Mouse (Mus musculus): ENCODE measurements around the gene B3gnt7. TPM values are rescaled to one million over a fixed set of nuclear protein-coding genes. Genes with fewer than 3 reads are reported as not detected.

The B3gnt7 gene
- total and polyA plus RNA-seq, 2 experiments from 2014 or later, result 14.5 to 15.0 TPM

- ATAC-seq (ENCODE audit: low FRiP score), result no peak
Observed at GRCm38 (mm10) chr1:86348801-86349200, 46.2 kb downstream of the B3gnt7 start.

GRCm38 (mm10) chr1:86349201-86349600, 46.6 kb downstream of the B3gnt7 start:
- no peaks in the 10 kb centered on the region for H3K4me1 ChIP-seq (ENCODE audit: insufficient read depth, low read length)
- 95% methylated on average over 3 of the region's 3 CpGs for WGBS
- no peak overlapping the region for H3K4me2 ChIP-seq (ENCODE audit: low read depth, low read length, poor library complexity, severe bottlenecking)
- no peaks in the 10 kb centered on the region for H3K27me3 ChIP-seq (ENCODE audit: insufficient read depth, low read length)
- no peak overlapping the region for H3K27ac ChIP-seq (ENCODE audit: low read depth, low read length)
- DNase-seq (ENCODE audit: low spot score) (no peak), ATAC-seq (ENCODE audit: low FRiP score) (no peak)
- TF ChIP-seq CTCF (IDR thresholded peaks at IDR 0.05), result no peak
- no peak overlapping the region for H3K9ac ChIP-seq (replicated peaks; ENCODE audit: low read length, poor library complexity, severe bottlenecking)
- peaks cover 43% of the 10 kb centered on the region for H3K36me3 ChIP-seq (ENCODE audit: insufficient read depth, low read length)
- no peak overlapping the region for H3K4me3 ChIP-seq (ENCODE audit: low read depth, low read length)
- H3K9me3 ChIP-seq (ENCODE audit: low read length), result no peaks in the 10 kb centered on the region

More at GRCm38 (mm10) chr1:86348801-86349200, 46.2 kb downstream of the B3gnt7 start:
- Histone ChIP-seq H3K4me2 (ENCODE audit: low read depth, low read length, poor library complexity, severe bottlenecking) (no peak overlapping the region), H3K36me3 (ENCODE audit: insufficient read depth, low read length) (peaks cover 41% of the 10 kb centered on the region), H3K27ac (ENCODE audit: low read depth, low read length) (no peak overlapping the region), H3K4me1 (ENCODE audit: insufficient read depth, low read length) (no peaks in the 10 kb centered on the region), H3K27me3 (ENCODE audit: insufficient read depth, low read length) (no peaks in the 10 kb centered on the region), H3K9ac (replicated peaks; ENCODE audit: low read length, poor library complexity, severe bottlenecking) (no peak overlapping the region), H3K9me3 (ENCODE audit: low read length) (no peaks in the 10 kb centered on the region), H3K4me3 (ENCODE audit: low read depth, low read length) (no peak overlapping the region)
- peak; percentile 63 for TF ChIP-seq CTCF (IDR thresholded peaks at IDR 0.05)
- DNase-seq (ENCODE audit: low spot score), result peak; percentile 26
- 76% methylated on average over 4 of the region's 4 CpGs for WGBS

- DNase-seq (ENCODE audit: low spot score) (no peak), ATAC-seq (ENCODE audit: low FRiP score) (no peak)
- Histone ChIP-seq H3K36me3 (ENCODE audit: insufficient read depth, low read length) (peaks cover 44% of the 10 kb centered on the region), H3K4me1 (ENCODE audit: insufficient read depth, low read length) (no peaks in the 10 kb centered on the region), H3K9ac (replicated peaks; ENCODE audit: low read length, poor library complexity, severe bottlenecking) (no peak overlapping the region), H3K27ac (ENCODE audit: low read depth, low read length) (no peak overlapping the region), H3K4me2 (ENCODE audit: low read depth, low read length, poor library complexity, severe bottlenecking) (no peak overlapping the region), H3K9me3 (ENCODE audit: low read length) (no peaks in the 10 kb centered on the region), H3K27me3 (ENCODE audit: insufficient read depth, low read length) (no peaks in the 10 kb centered on the region), H3K4me3 (ENCODE audit: low read depth, low read length) (no peak overlapping the region)
- no peak for TF ChIP-seq CTCF (IDR thresholded peaks at IDR 0.05)
- WGBS, result 88% methylated on average over 1 of the region's 1 CpGs
Observed at GRCm38 (mm10) chr1:86349696-86350095, 47.1 kb downstream of the B3gnt7 start.

GRCm38 (mm10) chr1:86350576-86350975, 47.9 kb downstream of the B3gnt7 start:
- WGBS, result 93% methylated on average over 8 of the region's 8 CpGs

GRCm38 (mm10) chr1:86354186-86354585, 51.6 kb downstream of the B3gnt7 start:
- ATAC-seq (ENCODE audit: low FRiP score), result no peak
- 88% methylated on average over 2 of the region's 2 CpGs for WGBS
- Histone ChIP-seq H3K36me3 (ENCODE audit: insufficient read depth, low read length) (peaks cover 59% of the 10 kb centered on the region), H3K4me3 (ENCODE audit: low read depth, low read length) (no peak overlapping the region), H3K4me2 (ENCODE audit: low read depth, low read length, poor library complexity, severe bottlenecking) (no peak overlapping the region), H3K9me3 (ENCODE audit: low read length) (no peaks in the 10 kb centered on the region), H3K27ac (ENCODE audit: low read depth, low read length) (no peak overlapping the region), H3K9ac (replicated peaks; ENCODE audit: low read length, poor library complexity, severe bottlenecking) (no peak overlapping the region), H3K27me3 (ENCODE audit: insufficient read depth, low read length) (no peaks in the 10 kb centered on the region), H3K4me1 (ENCODE audit: insufficient read depth, low read length) (no peaks in the 10 kb centered on the region)
- TF ChIP-seq CTCF (IDR thresholded peaks at IDR 0.05), result no peak
- no peak for DNase-seq (ENCODE audit: low spot score)

More at GRCm38 (mm10) chr1:86350576-86350975, 47.9 kb downstream of the B3gnt7 start:
- no peak overlapping the region for H3K9ac ChIP-seq (replicated peaks; ENCODE audit: low read length, poor library complexity, severe bottlenecking)
- no peaks in the 10 kb centered on the region for H3K27me3 ChIP-seq (ENCODE audit: insufficient read depth, low read length)
- ATAC-seq (ENCODE audit: low FRiP score) (no peak), DNase-seq (ENCODE audit: low spot score) (no peak)
- no peaks in the 10 kb centered on the region for H3K9me3 ChIP-seq (ENCODE audit: low read length)
- no peak overlapping the region for H3K4me2 ChIP-seq (ENCODE audit: low read depth, low read length, poor library complexity, severe bottlenecking)
- no peak for TF ChIP-seq CTCF (IDR thresholded peaks at IDR 0.05)
- H3K4me3 ChIP-seq (ENCODE audit: low read depth, low read length), result no peak overlapping the region
- H3K4me1 ChIP-seq (ENCODE audit: insufficient read depth, low read length), result no peaks in the 10 kb centered on the region
- no peak overlapping the region for H3K27ac ChIP-seq (ENCODE audit: low read depth, low read length)
- H3K36me3 ChIP-seq (ENCODE audit: insufficient read depth, low read length), result peaks cover 51% of the 10 kb centered on the region

Small RNA genes within 50 kb of the gene (microRNA-seq; reads per million reads assigned to microRNA genes)
- gene mmu-mir-3535 (ENCODE audit: borderline number of aligned reads), result 18.8 reads per million, percentile 28 among the genes with 10 or more reads in this experiment

Other genes starting within 250 kb of the B3gnt7 start
- gene Psmd1, start 238.4 kb upstream of the B3gnt7 start, total RNA-seq (2014; rRNA removed), result 91.5 and 103 TPM in 2 replicates
- 193 and 195 TPM in 2 replicates for gene Psmd1, start 238.4 kb upstream of the B3gnt7 start, polyA plus RNA-seq (2015; fragmentation: Nextera tagmentation; extraction: Ambion mirVana)
- gene Htr2b, start 190.9 kb upstream of the B3gnt7 start, total RNA-seq (2014; rRNA removed), result not detected in 2 replicates
- gene Htr2b, start 190.9 kb upstream of the B3gnt7 start, polyA plus RNA-seq (2015; fragmentation: Nextera tagmentation; extraction: Ambion mirVana), result 0.20 and 0.43 TPM in 2 replicates
- gene Gm21972, start 169.2 kb upstream of the B3gnt7 start, total RNA-seq (2014; rRNA removed), result 0.49 and 5.0 TPM in 2 replicates
- 0.32 and 0.48 TPM in 2 replicates for gene Gm21972, start 169.2 kb upstream of the B3gnt7 start, polyA plus RNA-seq (2015; fragmentation: Nextera tagmentation; extraction: Ambion mirVana)
- gene Armc9, start 148.1 kb upstream of the B3gnt7 start, total RNA-seq (2014; rRNA removed), result 31.0 and 33.2 TPM in 2 replicates
- 36.3 and 42.6 TPM in 2 replicates for gene Armc9, start 148.1 kb upstream of the B3gnt7 start, polyA plus RNA-seq (2015; fragmentation: Nextera tagmentation; extraction: Ambion mirVana)
- 29.8 and 40.7 TPM in 2 replicates for gene Ncl, start 56.6 kb downstream of the B3gnt7 start, total RNA-seq (2014; rRNA removed)
- 185 and 209 TPM in 2 replicates for gene Ncl, start 56.6 kb downstream of the B3gnt7 start, polyA plus RNA-seq (2015; fragmentation: Nextera tagmentation; extraction: Ambion mirVana)
- gene Nmur1, start 123.4 kb downstream of the B3gnt7 start, total RNA-seq (2014; rRNA removed), result not detected in 2 replicates
- gene Nmur1, start 123.4 kb downstream of the B3gnt7 start, polyA plus RNA-seq (2015; fragmentation: Nextera tagmentation; extraction: Ambion mirVana), result 0.27 and 0.33 TPM in 2 replicates
- 0.14 TPM in 1 of 2 replicates, not detected in the other for gene Tex44, start 123.5 kb downstream of the B3gnt7 start, total RNA-seq (2014; rRNA removed)
- gene Tex44, start 123.5 kb downstream of the B3gnt7 start, polyA plus RNA-seq (2015; fragmentation: Nextera tagmentation; extraction: Ambion mirVana), result not detected in 2 replicates
- 947 and 1,050 TPM in 2 replicates for gene Ptma, start 223.9 kb downstream of the B3gnt7 start, total RNA-seq (2014; rRNA removed)
- 1,199 and 1,354 TPM in 2 replicates for gene Ptma, start 223.9 kb downstream of the B3gnt7 start, polyA plus RNA-seq (2015; fragmentation: Nextera tagmentation; extraction: Ambion mirVana)

All from midbrain, postnatal 0 days (tissue).